Mouse (Mus musculus) lung, embryonic 15.5 days (tissue): Measurements from ENCODE around the gene Mta1. TPM values are rescaled to one million over a fixed set of nuclear protein-coding genes. Genes with fewer than 3 reads are reported as not detected.

Experiments used
- ATAC-seq: fragments of 200-750 bp; cut with Nextera tagmentation; 2 replicates; pipeline ENCODE4 v1.8.0; 2017; ENCODE audit warnings: moderate number of reproducible peaks, borderline replicate concordance; ENCODE audit not compliant: low FRiP score, low TSS enrichment; ENCODE audit errors: extremely low read depth
- H3K27ac ChIP-seq: fragments of 300-500 bp; sonication (generic); 2 replicates; pipeline ENCODE4 v1.5.1; 2015; ENCODE audit warnings: moderate library complexity, mild to moderate bottlenecking, inconsistent platforms
- H3K27me3 ChIP-seq: fragments of 300-500 bp; sonication (generic); 2 replicates; pipeline ENCODE4 v1.6.1; 2015; ENCODE audit warnings: inconsistent platforms
- H3K36me3 ChIP-seq: fragments of 300-500 bp; sonication (generic); 2 replicates; pipeline ENCODE4 v1.6.1; 2015; ENCODE audit warnings: inconsistent platforms
- H3K4me1 ChIP-seq: fragments of 300-500 bp; sonication (generic); 2 replicates; pipeline ENCODE4 v1.6.1; 2015; ENCODE audit warnings: inconsistent platforms
- H3K4me2 ChIP-seq: fragments of 300-500 bp; sonication (generic); 2 replicates; pipeline ENCODE4 v1.6.1; 2015; ENCODE audit warnings: inconsistent platforms, mild to moderate bottlenecking, moderate library complexity
- H3K4me3 ChIP-seq: fragments of 300-500 bp; sonication (generic); 2 replicates; pipeline ENCODE4 v1.5.1; 2015; ENCODE audit warnings: mild to moderate bottlenecking, inconsistent platforms
- H3K9ac ChIP-seq: fragments of 300-500 bp; sonication (generic); 2 replicates; pipeline ENCODE4 v1.6.1; 2015; ENCODE audit warnings: inconsistent platforms
- H3K9me3 ChIP-seq: fragments of 300-500 bp; sonication (generic); 2 replicates; pipeline ENCODE4 v1.6.1; 2016; ENCODE audit warnings: inconsistent platforms
- WGBS: fragments of 180-500 bp; shearing (Covaris S2); methylation state at CpG from one replicate; pipeline ENCODE4 v1.1.7; 2015; 5-methylcytosine and 5-hydroxymethylcytosine counted together
- polyA plus RNA-seq: library from polyadenylated mRNA; unstranded; fragments of >200 nt; fragmentation: Nextera tagmentation; extraction: Ambion mirVana; gene quantifications from 2 replicates; pipeline ENCODE4 v1.2.1, GENCODE M21; 2015

The Mta1 gene
- polyA plus RNA-seq, 1 experiment from 2014 or later: 14.7 TPM

GRCm38 (mm10) chr12:113071827-113072226 is 26.3 kb upstream of the Mta1 start:
- 72% methylated on average over 6 of the region's 6 CpGs for WGBS
- Histone ChIP-seq H3K4me2 (no peak overlapping the region), H3K9me3 (no peaks in the 10 kb centered on the region), H3K4me1 (peaks cover 17% of the 10 kb centered on the region), H3K36me3 (peaks cover 24% of the 10 kb centered on the region), H3K27me3 (no peaks in the 10 kb centered on the region), H3K9ac (no peak overlapping the region), H3K4me3 (no peak overlapping the region), H3K27ac (no peak overlapping the region)
- no peak for ATAC-seq

GRCm38 (mm10) chr12:113073420-113074328 is 24.4 kb upstream of the Mta1 start:
- peak overlapping the region; percentile 83 for H3K27ac ChIP-seq
- H3K36me3 ChIP-seq: peaks cover 22% of the 10 kb centered on the region
- H3K4me2 ChIP-seq: peak overlapping the region; percentile 92
- H3K4me3 ChIP-seq: peak overlapping the region; percentile 45
- no peaks in the 10 kb centered on the region for H3K9me3 ChIP-seq
- WGBS: 9% methylated on average over 15 of the region's 15 CpGs
- peaks cover 17% of the 10 kb centered on the region for H3K4me1 ChIP-seq
- H3K9ac ChIP-seq: peak overlapping the region; percentile 50; the same call in 1 of the 2 replicates
- H3K27me3 ChIP-seq: no peaks in the 10 kb centered on the region
- ATAC-seq: peak; percentile 24; the same call in 1 of the 2 replicates

DNA sequence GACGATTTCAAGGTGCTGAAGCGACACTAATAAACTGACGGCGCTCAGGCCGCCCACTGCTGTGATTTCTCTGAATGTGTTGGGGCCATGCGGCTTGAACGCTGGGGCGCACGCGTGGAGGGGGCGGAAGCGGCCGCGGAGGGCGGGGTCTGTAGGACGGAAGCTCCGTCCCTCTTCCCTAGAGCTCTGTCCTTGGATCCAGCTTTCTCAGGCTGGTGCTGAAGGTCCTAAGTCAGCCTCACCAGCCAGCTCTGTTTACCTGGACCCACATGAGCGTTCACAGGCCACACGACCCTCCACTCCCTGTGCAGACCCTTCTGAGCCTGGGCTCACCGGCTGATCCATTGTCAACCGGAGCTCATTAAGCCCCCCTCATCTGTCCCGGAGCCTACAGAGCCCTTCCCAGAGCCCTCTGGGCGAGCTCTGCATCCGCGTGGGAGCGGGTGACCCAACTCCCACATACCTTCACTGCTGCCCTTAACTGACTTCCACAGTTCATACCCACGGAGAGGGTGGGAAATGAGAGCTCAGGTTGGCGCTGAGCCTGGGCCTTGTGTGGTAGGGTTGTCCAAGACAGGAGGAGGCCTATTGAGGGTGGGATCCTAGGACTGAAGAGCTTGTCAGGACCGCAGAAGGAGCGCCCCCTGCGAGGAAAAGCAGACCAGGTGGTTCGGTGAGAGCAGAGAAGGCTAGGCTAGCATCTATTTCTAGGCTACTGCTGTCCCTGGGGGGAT is 23.6 kb upstream of the Mta1 start, which contains the start of gene Tex22:
Tex22 (plus strand) TSS at position 174 of the 734 bp plus-strand sequence.
- H3K27ac ChIP-seq: peak within 1 kb of the TSS; percentile 83
- H3K36me3 ChIP-seq: peaks cover 20% of the 10 kb centered on the region
- H3K4me2 ChIP-seq: peak within 1 kb of the TSS; percentile 92
- WGBS: 4% methylated on average over 32 of the region's 32 CpGs
- peak within 1 kb of the TSS; percentile 50 for H3K9ac ChIP-seq
- peaks cover 17% of the 10 kb centered on the region for H3K4me1 ChIP-seq
- no peaks in the 10 kb centered on the region for H3K9me3 ChIP-seq
- peak; percentile 93 for ATAC-seq
- H3K4me3 ChIP-seq: peak within 1 kb of the TSS; percentile 45
- no peaks in the 10 kb centered on the region for H3K27me3 ChIP-seq

GRCm38 (mm10) chr12:113075063-113075454 is 23.0 kb upstream of the Mta1 start:
- Histone ChIP-seq H3K27ac (0 out of 2 replicates have a peak overlapping the region, but pooled peaks have one; percentile 83), H3K4me1 (peaks cover 17% of the 10 kb centered on the region), H3K4me3 (peak overlapping the region; percentile 45), H3K9ac (no peak overlapping the region), H3K36me3 (peaks cover 15% of the 10 kb centered on the region), H3K27me3 (no peaks in the 10 kb centered on the region), H3K9me3 (no peaks in the 10 kb centered on the region), H3K4me2 (peak overlapping the region; percentile 92)
- WGBS: 7% methylated on average over 10 of the region's 10 CpGs
- ATAC-seq: peak; percentile 71; the same call in 1 of the 2 replicates

GRCm38 (mm10) chr12:113075486-113075885 is 22.6 kb upstream of the Mta1 start:
- no peak for ATAC-seq
- no peak overlapping the region for H3K4me3 ChIP-seq
- no peaks in the 10 kb centered on the region for H3K27me3 ChIP-seq
- H3K36me3 ChIP-seq: peaks cover 11% of the 10 kb centered on the region
- H3K9ac ChIP-seq: no peak overlapping the region
- H3K4me2 ChIP-seq: peak overlapping the region; percentile 92; the same call in 1 of the 2 replicates
- no peak overlapping the region for H3K27ac ChIP-seq
- H3K9me3 ChIP-seq: no peaks in the 10 kb centered on the region
- WGBS: 56% methylated on average over 6 of the region's 6 CpGs
- H3K4me1 ChIP-seq: peaks cover 17% of the 10 kb centered on the region

- Histone ChIP-seq H3K4me2 (no peak overlapping the region), H3K4me1 (no peaks in the 10 kb centered on the region), H3K27ac (no peak overlapping the region), H3K9ac (no peak overlapping the region), H3K36me3 (no peaks in the 10 kb centered on the region), H3K27me3 (no peaks in the 10 kb centered on the region), H3K9me3 (no peaks in the 10 kb centered on the region), H3K4me3 (no peak overlapping the region)
- no peak for ATAC-seq
- WGBS: 50% methylated on average over 3 of the region's 3 CpGs
Observed at GRCm38 (mm10) chr12:113087276-113087675, 10.8 kb upstream of the Mta1 start.

GRCm38 (mm10) chr12:113088026-113088425 is 10.1 kb upstream of the Mta1 start:
- Histone ChIP-seq H3K27me3 (no peaks in the 10 kb centered on the region), H3K9me3 (no peaks in the 10 kb centered on the region), H3K9ac (no peak overlapping the region), H3K27ac (no peak overlapping the region), H3K36me3 (no peaks in the 10 kb centered on the region), H3K4me3 (no peak overlapping the region), H3K4me2 (no peak overlapping the region), H3K4me1 (no peaks in the 10 kb centered on the region)
- 25% methylated on average over 4 of the region's 4 CpGs for WGBS
- ATAC-seq: no peak

DNA sequence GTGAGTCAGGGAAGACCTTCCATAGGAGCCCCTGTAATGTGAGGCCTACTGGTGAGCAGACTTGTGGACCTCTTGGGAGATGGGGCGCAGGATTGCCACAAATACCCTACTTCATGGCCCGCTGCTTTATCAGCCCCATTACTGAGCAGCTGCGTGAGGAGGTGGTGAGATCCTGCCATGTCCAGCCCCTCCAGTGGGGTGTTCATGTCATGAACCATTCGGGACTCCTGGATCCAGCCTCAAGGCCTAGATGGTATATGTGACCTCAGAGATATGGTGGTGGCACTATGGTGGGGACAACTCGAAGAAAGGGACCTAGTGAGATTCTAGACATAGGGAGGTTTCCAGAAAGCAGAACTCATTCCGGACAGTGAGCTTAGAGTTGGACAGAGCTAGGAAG is 9.0 kb upstream of the Mta1 start:
- no peak overlapping the region for H3K4me3 ChIP-seq
- H3K4me2 ChIP-seq: no peak overlapping the region
- H3K36me3 ChIP-seq: no peaks in the 10 kb centered on the region
- H3K4me1 ChIP-seq: no peaks in the 10 kb centered on the region
- no peak overlapping the region for H3K9ac ChIP-seq
- no peak for ATAC-seq
- H3K27ac ChIP-seq: no peak overlapping the region
- WGBS: 88% methylated on average over 6 of the region's 6 CpGs
- H3K27me3 ChIP-seq: no peaks in the 10 kb centered on the region
- H3K9me3 ChIP-seq: no peaks in the 10 kb centered on the region

DNA sequence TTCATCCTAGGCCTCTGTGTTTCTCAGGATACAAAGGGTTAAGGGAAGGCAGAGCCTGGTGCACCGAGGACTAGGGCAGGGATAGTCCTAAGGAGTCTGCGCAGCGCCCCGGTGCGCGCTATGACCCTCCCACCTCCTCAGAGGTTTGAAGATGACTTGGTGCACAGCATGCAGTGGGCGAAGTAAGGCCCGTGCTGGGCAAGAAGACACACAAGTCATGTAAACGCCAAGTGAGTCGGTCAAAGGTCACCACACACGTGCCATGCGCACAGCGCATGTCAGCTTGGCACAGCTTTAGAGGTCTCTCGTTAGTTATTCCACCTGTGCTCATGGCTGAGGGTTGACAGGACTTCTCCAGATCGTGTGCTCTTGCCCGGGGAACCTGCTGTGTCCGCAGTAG is 8.0 kb upstream of the Mta1 start:
- Histone ChIP-seq H3K4me1 (no peaks in the 10 kb centered on the region), H3K4me2 (no peak overlapping the region), H3K27ac (no peak overlapping the region), H3K9me3 (no peaks in the 10 kb centered on the region), H3K36me3 (no peaks in the 10 kb centered on the region), H3K4me3 (no peak overlapping the region), H3K9ac (no peak overlapping the region), H3K27me3 (no peaks in the 10 kb centered on the region)
- no peak for ATAC-seq
- 77% methylated on average over 17 of the region's 17 CpGs for WGBS

DNA sequence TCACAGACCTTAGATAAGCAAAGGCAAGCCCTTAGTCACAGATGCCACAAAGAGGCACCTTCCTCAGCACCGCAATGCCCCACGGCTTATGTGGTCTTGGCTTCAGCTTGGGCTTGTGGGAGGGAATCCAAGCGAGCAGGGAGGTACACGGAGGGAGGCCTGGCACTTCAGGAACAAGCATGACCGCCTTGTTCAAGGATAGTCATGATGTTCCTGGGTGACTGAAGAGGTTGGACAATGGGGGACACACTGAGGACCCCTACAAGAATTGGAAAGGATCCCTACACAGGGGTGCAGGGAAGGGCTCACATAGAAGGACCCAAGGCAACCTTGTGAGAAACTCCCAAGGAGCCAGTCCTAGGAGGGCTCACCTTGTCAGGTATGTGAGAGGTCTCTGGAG is 1.0 kb upstream of the Mta1 start:
- WGBS: 76% methylated on average over 5 of the region's 5 CpGs
- no peaks in the 10 kb centered on the region for H3K27me3 ChIP-seq
- no peak overlapping the region for H3K27ac ChIP-seq
- H3K4me3 ChIP-seq: peak overlapping the region; percentile 77
- H3K9ac ChIP-seq: no peak overlapping the region
- H3K9me3 ChIP-seq: no peaks in the 10 kb centered on the region
- H3K4me1 ChIP-seq: peaks cover 29% of the 10 kb centered on the region
- no peaks in the 10 kb centered on the region for H3K36me3 ChIP-seq
- ATAC-seq: no peak
- peak overlapping the region; percentile 83; the same call in 1 of the 2 replicates for H3K4me2 ChIP-seq

DNA sequence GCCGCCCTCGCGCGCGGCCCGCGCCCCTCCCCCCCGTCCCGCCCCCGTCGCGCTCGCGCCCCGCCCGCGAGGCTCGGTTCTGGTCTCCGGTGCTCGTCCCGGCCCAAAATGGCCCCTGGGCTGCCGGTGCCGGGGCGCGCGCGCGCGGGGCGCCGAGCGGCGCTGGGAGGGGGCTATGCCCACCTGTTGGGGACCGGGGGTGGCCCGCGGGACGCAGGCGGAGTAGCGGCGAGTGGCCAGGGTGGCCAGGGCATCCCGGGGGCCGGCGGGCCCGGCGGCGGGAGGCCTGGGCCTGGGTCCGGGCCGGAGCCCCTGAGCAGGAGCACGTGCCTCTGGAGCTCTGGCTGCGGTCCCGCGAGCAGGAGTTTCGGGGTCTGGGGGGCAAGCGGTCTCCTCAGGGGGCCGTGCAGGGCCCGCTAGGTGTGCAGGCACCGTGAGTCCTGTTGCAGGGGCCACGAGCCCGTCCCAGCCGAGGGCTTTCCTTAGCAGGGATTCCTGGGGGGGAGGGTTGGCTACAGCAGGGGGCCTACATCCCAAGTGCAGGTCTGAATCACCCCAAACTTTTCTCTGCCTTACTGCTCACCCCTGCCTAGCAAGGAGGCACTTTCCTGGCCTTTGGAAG is 563 bp downstream of the Mta1 start:
- Histone ChIP-seq H3K36me3 (no peaks in the 10 kb centered on the region), H3K9me3 (no peaks in the 10 kb centered on the region), H3K9ac (peak overlapping the region; percentile 94), H3K27ac (peak overlapping the region; percentile 69), H3K4me3 (peak overlapping the region; percentile 77), H3K4me1 (peaks cover 33% of the 10 kb centered on the region), H3K27me3 (no peaks in the 10 kb centered on the region), H3K4me2 (peak overlapping the region; percentile 83)
- WGBS: 2% methylated on average over 39 of the region's 60 CpGs
- peak; percentile 12; the same call in 1 of the 2 replicates for ATAC-seq
